Mouse (Mus musculus) CH12.LX (cell line): Measurements from ENCODE around the gene Ift27.

Experiments used
- CHD1 ChIP-seq: IDR thresholded peaks from 2 replicates; pipeline ENCODE4 v1.6.1; 2012; ENCODE audit warnings: low read depth, low read length, improper control_type of control experiment, inconsistent platforms
- CTCF ChIP-seq, 2 experiments: IDR thresholded peaks in 1 of 2; conservative IDR thresholded peaks in 1 of 2; 2 replicates each; pipeline ENCODE4 v1.5.1; 2011 to 2012; ENCODE audit warnings: low read depth in 2 of 2, low read length in 2 of 2, improper control_type of control experiment in 1 of 2, inconsistent platforms in 1 of 2, mild to moderate bottlenecking in 1 of 2, moderate library complexity in 1 of 2
- ETS1 ChIP-seq: conservative IDR thresholded peaks from 2 replicates; pipeline ENCODE4 v1.6.1; 2012; ENCODE audit warnings: low read depth, mild to moderate bottlenecking, inconsistent platforms, low read length, improper control_type of control experiment, moderate library complexity
- IRF4 ChIP-seq: IDR thresholded peaks from 2 replicates; pipeline ENCODE4 v1.6.1; 2014; ENCODE audit warnings: low read depth, mild to moderate bottlenecking, inconsistent platforms, low read length, improper control_type of control experiment
- MYC ChIP-seq: IDR thresholded peaks from 2 replicates; pipeline ENCODE4 v1.6.1; 2011; ENCODE audit warnings: low read depth, mild to moderate bottlenecking, improper control_type of control experiment, low read length
- NELFE ChIP-seq: IDR thresholded peaks from 2 replicates; pipeline ENCODE4 v1.6.1; 2011; ENCODE audit warnings: low read depth, low read length, improper control_type of control experiment
- POLR2A ChIP-seq: IDR thresholded peaks from 2 replicates; pipeline ENCODE4 v1.6.1; 2011; ENCODE audit warnings: low read depth, mild to moderate bottlenecking, improper control_type of control experiment, low read length
- POLR2AphosphoS2 ChIP-seq: IDR thresholded peaks from 2 replicates; pipeline ENCODE4 v1.6.1; 2011; ENCODE audit warnings: low read depth, low read length, improper control_type of control experiment
- SMC3 ChIP-seq: IDR thresholded peaks from 2 replicates; pipeline ENCODE4 v1.6.1; 2011; ENCODE audit warnings: low read depth, low read length, improper control_type of control experiment
- USF1 ChIP-seq: IDR thresholded peaks from 2 replicates; pipeline ENCODE4 v1.6.1; 2014; ENCODE audit warnings: low read depth, mild to moderate bottlenecking, inconsistent platforms, low read length, improper control_type of control experiment
- ZKSCAN1 ChIP-seq: IDR thresholded peaks from 2 replicates; pipeline ENCODE4 v1.6.1; 2012; ENCODE audit warnings: low read depth, inconsistent platforms, low read length, improper control_type of control experiment, borderline replicate concordance

DNA sequence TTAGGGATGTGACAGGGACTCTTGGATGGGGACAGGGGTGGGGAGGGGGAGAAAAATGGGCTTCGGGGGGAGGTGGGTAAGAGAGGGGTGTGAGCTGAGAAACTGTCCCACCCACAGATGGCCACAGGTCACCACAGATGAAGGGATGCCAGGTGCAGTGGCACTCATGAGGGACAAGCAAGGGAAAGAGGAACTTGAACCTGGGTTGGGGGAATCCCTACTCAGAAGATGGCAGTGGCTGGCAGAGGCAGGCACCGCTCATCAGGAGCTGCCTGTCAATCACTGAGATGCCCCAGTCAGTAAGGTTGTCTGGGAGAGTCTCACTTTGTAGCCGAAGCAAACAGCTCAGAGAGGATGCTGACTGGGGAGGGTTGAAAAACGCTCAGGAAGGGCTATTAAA, 8.6 kb downstream of the Ift27 start:
- TF ChIP-seq CTCF (conservative IDR thresholded peaks at IDR 0.05 in 1 of 2, IDR thresholded peaks at IDR 0.05 in 1 of 2; ENCODE audit: low read depth in 2 of 2, low read length in 2 of 2) (no peak), MYC (no peak), POLR2A (no peak), USF1 (no peak), NELFE (no peak), ETS1 (no peak), SMC3 (no peak), IRF4 (no peak), CHD1 (no peak), ZKSCAN1 (no peak), POLR2AphosphoS2 (no peak)
